Mouse (Mus musculus): ENCODE results near the gene Ankrd22.

- TF ChIP-seq CTCF (IDR thresholded peaks at IDR 0.05; ENCODE audit: low read depth): no peak
- no peak for TF ChIP-seq EP300 (optimal IDR thresholded peaks at IDR 0.05)
Observed at GRCm38 (mm10) chr19:34179136-34179535, 13.3 kb upstream of the Ankrd22 start.
